Mouse (Mus musculus): Measurements from ENCODE around the gene Qpct. TPM values are rescaled to one million over a fixed set of nuclear protein-coding genes. Genes with fewer than 3 reads are reported as not detected.
A peak's percentile ranks its signal among the peaks of the same experiment; 100 is the strongest.

The Qpct gene
- polyA plus RNA-seq, 1 experiment from 2014 or later = 10.3 TPM

GRCm38 (mm10) chr17:79022746-79023145 lies 29.0 kb upstream of the Qpct start:
- DNase-seq (ENCODE audit: low spot score) = no peak
- 28% methylated on average over 3 of the region's 3 CpGs for WGBS

GRCm38 (mm10) chr17:79024544-79024943 lies 27.2 kb upstream of the Qpct start:
- DNase-seq (ENCODE audit: low spot score) (no peak), ATAC-seq (replicated peaks; ENCODE audit: low FRiP score) (no peak)
- Histone ChIP-seq H3K27me3 (replicated peaks; ENCODE audit: control insufficient read depth, insufficient read depth, low read length) (no peaks in the 10 kb centered on the region), H3K27ac (ENCODE audit: low read depth, low read length) (no peak overlapping the region), H3K36me3 (ENCODE audit: control insufficient read depth, insufficient read depth, low read length) (no peaks in the 10 kb centered on the region), H3K9ac (ENCODE audit: low read depth, low read length) (no peak overlapping the region), H3K4me1 (replicated peaks; ENCODE audit: control insufficient read depth, insufficient read depth, low read length) (no peaks in the 10 kb centered on the region), H3K4me3 (ENCODE audit: low read depth, low read length) (no peak overlapping the region), H3K4me2 (no peak overlapping the region), H3K9me3 (ENCODE audit: control insufficient read depth, low read length) (no peaks in the 10 kb centered on the region)
- 82% methylated on average over 4 of the region's 4 CpGs for WGBS

More at GRCm38 (mm10) chr17:79022746-79023145, 29.0 kb upstream of the Qpct start:
- H3K27ac ChIP-seq (ENCODE audit: low read depth, low read length) = no peak overlapping the region
- no peak overlapping the region for H3K9ac ChIP-seq (ENCODE audit: low read depth, low read length)
- H3K4me2 ChIP-seq = no peak overlapping the region
- H3K9me3 ChIP-seq (ENCODE audit: control insufficient read depth, low read length) = no peaks in the 10 kb centered on the region
- H3K4me3 ChIP-seq (ENCODE audit: low read depth, low read length) = no peak overlapping the region
- no peaks in the 10 kb centered on the region for H3K36me3 ChIP-seq (ENCODE audit: control insufficient read depth, insufficient read depth, low read length)
- H3K27me3 ChIP-seq (replicated peaks; ENCODE audit: control insufficient read depth, insufficient read depth, low read length) = no peaks in the 10 kb centered on the region
- peaks cover 10% of the 10 kb centered on the region for H3K4me1 ChIP-seq (replicated peaks; ENCODE audit: control insufficient read depth, insufficient read depth, low read length)
- no peak for ATAC-seq (replicated peaks; ENCODE audit: low FRiP score)

GRCm38 (mm10) chr17:79029226-79029625 lies 22.5 kb upstream of the Qpct start:
- 55% methylated on average over 3 of the region's 3 CpGs for WGBS
- ATAC-seq (replicated peaks; ENCODE audit: low FRiP score) = no peak

GRCm38 (mm10) chr17:79031569-79031968 lies 20.1 kb upstream of the Qpct start:
- H3K27me3 ChIP-seq (replicated peaks; ENCODE audit: control insufficient read depth, insufficient read depth, low read length) = no peaks in the 10 kb centered on the region
- H3K4me1 ChIP-seq (replicated peaks; ENCODE audit: control insufficient read depth, insufficient read depth, low read length) = no peaks in the 10 kb centered on the region
- no peak for DNase-seq (ENCODE audit: low spot score)
- no peak overlapping the region for H3K27ac ChIP-seq (ENCODE audit: low read depth, low read length)
- no peak overlapping the region for H3K4me2 ChIP-seq
- ATAC-seq (replicated peaks; ENCODE audit: low FRiP score) = no peak
- H3K4me3 ChIP-seq (ENCODE audit: low read depth, low read length) = no peak overlapping the region
- 77% methylated on average over 5 of the region's 5 CpGs for WGBS
- H3K9ac ChIP-seq (ENCODE audit: low read depth, low read length) = no peak overlapping the region
- no peaks in the 10 kb centered on the region for H3K9me3 ChIP-seq (ENCODE audit: control insufficient read depth, low read length)
- H3K36me3 ChIP-seq (ENCODE audit: control insufficient read depth, insufficient read depth, low read length) = no peaks in the 10 kb centered on the region

More at GRCm38 (mm10) chr17:79029226-79029625, 22.5 kb upstream of the Qpct start:
- Histone ChIP-seq H3K4me3 (ENCODE audit: low read depth, low read length) (no peak overlapping the region), H3K9ac (ENCODE audit: low read depth, low read length) (no peak overlapping the region), H3K27me3 (replicated peaks; ENCODE audit: control insufficient read depth, insufficient read depth, low read length) (no peaks in the 10 kb centered on the region), H3K9me3 (ENCODE audit: control insufficient read depth, low read length) (no peaks in the 10 kb centered on the region), H3K4me2 (no peak overlapping the region), H3K4me1 (replicated peaks; ENCODE audit: control insufficient read depth, insufficient read depth, low read length) (no peaks in the 10 kb centered on the region), H3K27ac (ENCODE audit: low read depth, low read length) (no peak overlapping the region), H3K36me3 (ENCODE audit: control insufficient read depth, insufficient read depth, low read length) (no peaks in the 10 kb centered on the region)
- no peak for DNase-seq (ENCODE audit: low spot score)

- no peaks in the 10 kb centered on the region for H3K4me1 ChIP-seq (replicated peaks; ENCODE audit: control insufficient read depth, insufficient read depth, low read length)
- no peaks in the 10 kb centered on the region for H3K27me3 ChIP-seq (replicated peaks; ENCODE audit: control insufficient read depth, insufficient read depth, low read length)
- H3K9ac ChIP-seq (ENCODE audit: low read depth, low read length) = no peak overlapping the region
- DNase-seq (ENCODE audit: low spot score) (no peak), ATAC-seq (replicated peaks; ENCODE audit: low FRiP score) (no peak)
- H3K4me2 ChIP-seq = no peak overlapping the region
- no peak overlapping the region for H3K4me3 ChIP-seq (ENCODE audit: low read depth, low read length)
- H3K36me3 ChIP-seq (ENCODE audit: control insufficient read depth, insufficient read depth, low read length) = no peaks in the 10 kb centered on the region
- 88% methylated on average over 4 of the region's 4 CpGs for WGBS
- no peaks in the 10 kb centered on the region for H3K9me3 ChIP-seq (ENCODE audit: control insufficient read depth, low read length)
- H3K27ac ChIP-seq (ENCODE audit: low read depth, low read length) = no peak overlapping the region
Observed at GRCm38 (mm10) chr17:79032782-79033181, 18.9 kb upstream of the Qpct start.

- ATAC-seq (replicated peaks; ENCODE audit: low FRiP score) (no peak), DNase-seq (ENCODE audit: low spot score) (no peak)
- Histone ChIP-seq H3K9me3 (ENCODE audit: control insufficient read depth, low read length) (no peaks in the 10 kb centered on the region), H3K27me3 (replicated peaks; ENCODE audit: control insufficient read depth, insufficient read depth, low read length) (no peaks in the 10 kb centered on the region), H3K9ac (ENCODE audit: low read depth, low read length) (no peak overlapping the region), H3K36me3 (ENCODE audit: control insufficient read depth, insufficient read depth, low read length) (no peaks in the 10 kb centered on the region), H3K4me1 (replicated peaks; ENCODE audit: control insufficient read depth, insufficient read depth, low read length) (no peaks in the 10 kb centered on the region), H3K4me3 (ENCODE audit: low read depth, low read length) (no peak overlapping the region), H3K27ac (ENCODE audit: low read depth, low read length) (no peak overlapping the region), H3K4me2 (no peak overlapping the region)
Observed at GRCm38 (mm10) chr17:79039660-79040059, 12.0 kb upstream of the Qpct start.

- Histone ChIP-seq H3K4me2 (no peak overlapping the region), H3K27ac (ENCODE audit: low read depth, low read length) (no peak overlapping the region), H3K27me3 (replicated peaks; ENCODE audit: control insufficient read depth, insufficient read depth, low read length) (no peaks in the 10 kb centered on the region), H3K36me3 (ENCODE audit: control insufficient read depth, insufficient read depth, low read length) (no peaks in the 10 kb centered on the region), H3K9me3 (ENCODE audit: control insufficient read depth, low read length) (no peaks in the 10 kb centered on the region), H3K4me1 (replicated peaks; ENCODE audit: control insufficient read depth, insufficient read depth, low read length) (no peaks in the 10 kb centered on the region), H3K9ac (ENCODE audit: low read depth, low read length) (no peak overlapping the region), H3K4me3 (ENCODE audit: low read depth, low read length) (no peak overlapping the region)
- no peak for DNase-seq (ENCODE audit: low spot score)
- no peak for ATAC-seq (replicated peaks; ENCODE audit: low FRiP score)
- 94% methylated on average over 2 of the region's 2 CpGs for WGBS
Observed at GRCm38 (mm10) chr17:79043705-79044104, 8.0 kb upstream of the Qpct start.

GRCm38 (mm10) chr17:79052088-79052812 lies 544 bp downstream of the Qpct start:
- H3K9ac ChIP-seq (ENCODE audit: low read depth, low read length) = no peak overlapping the region; the same call in 1 of the 2 replicates
- peak overlapping the region; percentile 58 for H3K4me3 ChIP-seq (ENCODE audit: low read depth, low read length)
- peaks cover 9% of the 10 kb centered on the region for H3K27me3 ChIP-seq (replicated peaks; ENCODE audit: control insufficient read depth, insufficient read depth, low read length)
- H3K4me2 ChIP-seq = peak overlapping the region; percentile 87
- ATAC-seq (replicated peaks; ENCODE audit: low FRiP score) (peak; percentile 75), DNase-seq (ENCODE audit: low spot score) (peak; percentile 70)
- H3K27ac ChIP-seq (ENCODE audit: low read depth, low read length) = no peak overlapping the region
- no peaks in the 10 kb centered on the region for H3K4me1 ChIP-seq (replicated peaks; ENCODE audit: control insufficient read depth, insufficient read depth, low read length)
- 1% methylated on average over 45 of the region's 45 CpGs for WGBS
- no peaks in the 10 kb centered on the region for H3K36me3 ChIP-seq (ENCODE audit: control insufficient read depth, insufficient read depth, low read length)
- no peaks in the 10 kb centered on the region for H3K9me3 ChIP-seq (ENCODE audit: control insufficient read depth, low read length)

GRCm38 (mm10) chr17:79058271-79058670 lies 6.6 kb downstream of the Qpct start:
- DNase-seq (ENCODE audit: low spot score) (no peak), ATAC-seq (replicated peaks; ENCODE audit: low FRiP score) (no peak)
- no peak overlapping the region for H3K27ac ChIP-seq (ENCODE audit: low read depth, low read length)
- H3K27me3 ChIP-seq (replicated peaks; ENCODE audit: control insufficient read depth, insufficient read depth, low read length) = peaks cover 3% of the 10 kb centered on the region; the same call in 1 of the 2 replicates
- H3K4me1 ChIP-seq (replicated peaks; ENCODE audit: control insufficient read depth, insufficient read depth, low read length) = no peaks in the 10 kb centered on the region
- H3K9ac ChIP-seq (ENCODE audit: low read depth, low read length) = no peak overlapping the region
- H3K4me3 ChIP-seq (ENCODE audit: low read depth, low read length) = no peak overlapping the region
- H3K36me3 ChIP-seq (ENCODE audit: control insufficient read depth, insufficient read depth, low read length) = no peaks in the 10 kb centered on the region
- H3K9me3 ChIP-seq (ENCODE audit: control insufficient read depth, low read length) = no peaks in the 10 kb centered on the region
- no peak overlapping the region for H3K4me2 ChIP-seq
- WGBS = 71% methylated on average over 6 of the region's 6 CpGs

Measured in liver, embryonic 11.5 days (tissue).